Mouse (Mus musculus) cortical plate, adult 2 months (tissue): ENCODE data around the gene Colca2. TPM values are rescaled to one million over a fixed set of nuclear protein-coding genes. Genes with fewer than 3 reads are reported as not detected.

Experiments
- H3K27ac ChIP-seq: fragments of 200-500 bp; 2 replicates; pipeline ENCODE4 v1.5.1; 2012; ENCODE audit warnings: low read length, control low read depth, inconsistent platforms; ENCODE audit not compliant: insufficient read depth
- H3K4me1 ChIP-seq: fragments of 200-500 bp; 2 replicates; pipeline ENCODE4 v1.6.1; 2011; ENCODE audit warnings: low read length; ENCODE audit not compliant: control insufficient read depth, insufficient read depth
- H3K4me3 ChIP-seq: fragments of 200-500 bp; 2 replicates; pipeline ENCODE4 v1.5.1; 2011; ENCODE audit warnings: mild to moderate bottlenecking, low read length, control low read depth; ENCODE audit not compliant: insufficient read depth
- CTCF ChIP-seq: fragments of 200-500 bp; IDR thresholded peaks from 2 replicates; pipeline ENCODE4 v1.5.1; 2011; ENCODE audit warnings: mild to moderate bottlenecking, control low read depth, low read length; ENCODE audit not compliant: insufficient read depth; ENCODE audit errors: extremely low read depth
- POLR2A ChIP-seq: fragments of 200-500 bp; IDR thresholded peaks from 2 replicates; pipeline ENCODE4 v1.6.1; 2011; ENCODE audit warnings: mild to moderate bottlenecking, low read length, control low read depth; ENCODE audit not compliant: insufficient read depth; ENCODE audit errors: extremely low read depth
- polyA plus RNA-seq: library from polyadenylated mRNA; depleted of rRNA; stranded (reverse); fragments of >200 nt; gene quantifications from 2 replicates; pipeline ENCODE4 v1.2.3, GENCODE M21; 2012; rRNA removed

Colca2 gene
- polyA plus RNA-seq, 1 experiment, result 3.9 TPM

GRCm38 (mm10) chr9:51232163-51232562 is 46.2 kb downstream of the Colca2 start:
- TF ChIP-seq POLR2A (no peak), CTCF (no peak)
- no peak overlapping the region for H3K4me3 ChIP-seq
- no peaks in the 10 kb centered on the region for H3K4me1 ChIP-seq
- no peak overlapping the region for H3K27ac ChIP-seq

DNA sequence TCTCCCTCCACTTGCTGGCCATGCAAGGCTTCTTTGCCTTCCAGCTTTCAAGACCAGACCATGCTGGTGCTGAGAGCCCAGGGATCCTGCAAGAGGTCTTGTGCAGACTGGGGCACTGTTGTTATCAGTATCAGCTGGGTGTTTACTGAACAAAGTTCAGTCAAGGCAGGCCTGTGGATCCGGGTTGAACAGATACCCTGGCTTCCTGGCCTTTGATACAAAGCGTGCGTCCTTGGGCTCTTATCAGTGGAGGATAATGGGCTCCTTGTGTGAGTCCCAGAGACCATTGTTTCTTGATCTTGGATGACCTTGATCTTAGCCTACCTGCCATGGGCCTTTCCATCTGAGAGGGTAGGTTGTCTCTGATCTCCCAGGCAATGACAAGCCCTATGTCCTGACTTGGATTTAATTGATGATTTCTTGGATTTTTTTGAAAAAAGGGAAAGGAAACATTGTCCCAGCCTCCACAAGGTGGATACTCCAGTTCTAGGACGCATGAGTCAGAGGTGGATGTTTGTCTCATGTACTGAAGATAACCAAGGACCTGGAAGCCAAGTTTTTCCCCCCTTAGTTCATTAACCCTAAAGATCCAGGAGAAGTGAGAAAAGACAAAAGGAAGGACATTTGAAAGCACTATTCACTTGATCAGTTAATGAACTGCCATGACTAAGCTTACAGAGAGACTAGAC is 47.5 kb downstream of the Colca2 start:
- no peak overlapping the region for H3K27ac ChIP-seq
- no peaks in the 10 kb centered on the region for H3K4me1 ChIP-seq
- TF ChIP-seq CTCF, result no peak
- TF ChIP-seq POLR2A, result no peak
- no peak overlapping the region for H3K4me3 ChIP-seq

- no peak overlapping the region for H3K27ac ChIP-seq
- no peak overlapping the region for H3K4me3 ChIP-seq
- no peaks in the 10 kb centered on the region for H3K4me1 ChIP-seq
- TF ChIP-seq CTCF, result no peak
Measured at GRCm38 (mm10) chr9:51225636-51226166, 52.7 kb downstream of the Colca2 start.

Other genes with a start within 250 kb of the Colca2 start
- not detected in 2 replicates for gene Btg4, start 217.7 kb downstream of the Colca2 start, polyA plus RNA-seq
- 5.1 and 5.2 TPM in 2 replicates for gene Layn, start 201.5 kb downstream of the Colca2 start, polyA plus RNA-seq
- 0.11 and 0.35 TPM in 2 replicates for gene 4833427G06Rik, start 176.5 kb downstream of the Colca2 start, polyA plus RNA-seq
- 0.02 TPM in 2 replicates for gene Gm32742, start 113.1 kb downstream of the Colca2 start, polyA plus RNA-seq
- gene Pou2af1, start 64.9 kb downstream of the Colca2 start, polyA plus RNA-seq, result 0.13 TPM in 2 replicates
- gene 1810046K07Rik, start 50.3 kb upstream of the Colca2 start, polyA plus RNA-seq, result not detected in 2 replicates